25 mouse cellular contexts compared by ENCODE assay signal in the genomic region with DNA sequence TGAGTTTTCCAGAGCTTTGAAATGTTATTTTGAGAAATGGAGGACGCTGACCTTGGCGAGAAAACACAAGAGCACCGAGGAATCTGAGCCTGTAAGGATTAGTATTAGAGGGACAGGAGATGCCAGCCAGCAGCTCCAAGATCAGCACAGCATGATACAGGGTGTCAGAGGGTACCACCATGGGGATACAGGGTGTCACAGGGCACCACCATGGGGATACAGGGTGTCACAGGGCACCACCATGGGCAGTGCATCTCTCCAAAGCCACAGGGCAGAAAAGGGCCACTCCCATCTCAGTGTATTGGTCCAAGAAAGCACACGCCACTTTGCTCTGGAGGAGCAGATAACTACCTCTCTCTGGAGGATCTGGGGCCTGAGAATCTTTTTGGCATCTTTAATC. TPM values are rescaled to one million over a fixed set of nuclear protein-coding genes. Genes with fewer than 3 reads are reported as not detected.
DNase-seq lines count a peak whose midpoint lies in the region; ATAC-seq and TF ChIP-seq lines count a peak whose summit lies in the region.
"Had no signal": no experiment of that assay in that cellular context is flagged by ENCODE, and none has a peak within 500 bp of the region (broad histone marks: within the 10 kb centered on the region; RNA-seq: fewer than 3 reads in every experiment).

No protein-coding gene starts in this region.

- H3K4me3 ChIP-seq in heart, embryonic 11.5 days (ENCODE audit: low read depth, low read length), result no peak overlapping the region
- no peak overlapping the region for H3K4me3 ChIP-seq in heart, postnatal 0 days (ENCODE audit: low read depth, low read length)
- H3K4me3 ChIP-seq: embryonic facial prominence, embryonic 13.5 days; erythroblast, embryonic 14.5 days; forebrain, embryonic 12.5 days; hindbrain, embryonic 13.5 days; liver, embryonic 13.5 days; megakaryocyte, embryonic 14.5 days had no signal

- ATAC-seq in frontal cortex, adult (ENCODE audit: low TSS enrichment), result peak; percentile 33
- ATAC-seq in heart, embryonic 11.5 days (replicated peaks; ENCODE audit: insufficient number of reproducible peaks, low FRiP score, low TSS enrichment), result no peak
- no peak for ATAC-seq in heart, postnatal 0 days (ENCODE audit: insufficient read depth, low read depth)
- ATAC-seq: activated CD4-positive, CD25-positive, alpha-beta regulatory T cell, adult 4 months had no signal

- peak overlapping the region; percentile 19 for H3K4me2 ChIP-seq in heart, embryonic 11.5 days
- no peak overlapping the region for H3K4me2 ChIP-seq in heart, postnatal 0 days (ENCODE audit: low read depth, low read length)
- H3K4me2 ChIP-seq: embryonic facial prominence, embryonic 13.5 days; forebrain, embryonic 12.5 days; hindbrain, embryonic 13.5 days; liver, embryonic 13.5 days had no signal

- WGBS in heart, embryonic 11.5 days (ENCODE audit: insufficient replicate concordance), result 68% methylated on average over 4 of the region's 4 CpGs
- 58% methylated on average over 4 of the region's 4 CpGs for WGBS in heart, postnatal 0 days

- no peaks in the 10 kb centered on the region for H3K36me3 ChIP-seq in heart, embryonic 11.5 days (ENCODE audit: control insufficient read depth, insufficient read depth, low read length)
- H3K36me3 ChIP-seq in heart, postnatal 0 days (replicated peaks; ENCODE audit: control insufficient read depth, insufficient read depth, low read length), result no peaks in the 10 kb centered on the region
- H3K36me3 ChIP-seq: embryonic facial prominence, embryonic 13.5 days; forebrain, embryonic 12.5 days; hindbrain, embryonic 13.5 days; liver, embryonic 13.5 days had no signal

- no peak overlapping the region for H3K9ac ChIP-seq in heart, embryonic 11.5 days (ENCODE audit: low read depth, low read length)
- H3K9ac ChIP-seq in heart, postnatal 0 days (replicated peaks; ENCODE audit: low read depth, low read length), result no peak overlapping the region
- H3K9ac ChIP-seq: embryonic facial prominence, embryonic 13.5 days; forebrain, embryonic 12.5 days; hindbrain, embryonic 13.5 days; liver, embryonic 13.5 days had no signal

- TF ChIP-seq EP300 in heart, postnatal 0 days (IDR thresholded peaks at IDR 0.05; ENCODE audit: low read depth), result no peak

- H3K27ac ChIP-seq in heart, embryonic 11.5 days (ENCODE audit: low read depth, low read length), result peak overlapping the region; percentile 90
- H3K27ac ChIP-seq in heart, postnatal 0 days (ENCODE audit: low read depth), result peak overlapping the region; percentile 34; the same call in 1 of the 2 replicates
- H3K27ac ChIP-seq: embryonic facial prominence, embryonic 13.5 days; forebrain, embryonic 12.5 days; hindbrain, embryonic 13.5 days; liver, embryonic 13.5 days had no signal

- TF ChIP-seq CTCF in heart, postnatal 0 days (IDR thresholded peaks at IDR 0.05; ENCODE audit: low read depth), result no peak

- H3K4me1 ChIP-seq in heart, embryonic 11.5 days (ENCODE audit: control insufficient read depth, insufficient read depth, low read length), result peaks cover 11% of the 10 kb centered on the region
- H3K4me1 ChIP-seq in heart, postnatal 0 days (ENCODE audit: control insufficient read depth, insufficient read depth), result 0 out of 2 replicates have a peak, but pooled peaks cover 6% of the 10 kb centered on the region
- H3K4me1 ChIP-seq: hindbrain, embryonic 13.5 days; liver, embryonic 13.5 days; megakaryocyte, embryonic 14.5 days had no signal

- H3K27me3 ChIP-seq in heart, embryonic 11.5 days (ENCODE audit: control insufficient read depth, insufficient read depth, low read length), result no peaks in the 10 kb centered on the region
- no peaks in the 10 kb centered on the region for H3K27me3 ChIP-seq in heart, postnatal 0 days (ENCODE audit: control insufficient read depth, insufficient read depth, low read length)
- H3K27me3 ChIP-seq: embryonic facial prominence, embryonic 13.5 days; forebrain, embryonic 12.5 days; hindbrain, embryonic 13.5 days; liver, embryonic 13.5 days; megakaryocyte, embryonic 14.5 days had no signal

- H3K9me3 ChIP-seq in heart, embryonic 11.5 days (replicated peaks; ENCODE audit: control insufficient read depth, low read length), result 0 out of 2 replicates have a peak, but pooled peaks cover 2% of the 10 kb centered on the region
- no peaks in the 10 kb centered on the region for H3K9me3 ChIP-seq in heart, postnatal 0 days (replicated peaks; ENCODE audit: control insufficient read depth, low read length)
- H3K9me3 ChIP-seq: embryonic facial prominence, embryonic 13.5 days; forebrain, embryonic 12.5 days; hindbrain, embryonic 13.5 days; liver, embryonic 13.5 days had no signal

- intact Hi-C loops in heart, postnatal 36 days (cut with DNase I), result no loop called here

- DNase-seq in frontal cortex, postnatal 10 days (ENCODE audit: low spot score in 2 of 2), result no peak
- DNase-seq in heart, postnatal 36 days, result no peak
- DNase-seq in heart, postnatal 0 days (ENCODE audit: low spot score), result no peak
- no peak for DNase-seq in heart, adult 18-20 months
- DNase-seq in thymus, postnatal 25 days, result no peak
- DNase-seq: adrenal gland, postnatal 10 days; cerebellum, adult 18-20 months; cerebellum, postnatal 25 days; embryo, embryonic 11 days; heart, adult 11 months; kidney, adult 11 months; kidney, postnatal 4 days; liver, embryonic 13.5 days; lung, adult 2 months; midbrain, embryonic 14.5 days; thymus, postnatal 14 days had no signal

RNA-seq across cellular contexts. Expression of a gene that starts 6.8 kb away (rescaled TPM):
- 71.8 and 75.2 TPM in 2 replicates for polyA plus RNA-seq in heart, embryonic 11.5 days (2014; fragmentation: Nextera tagmentation; extraction: Ambion mirVana)
- total RNA-seq in heart, postnatal 36 days (2021), result 10 to 100 TPM; 13.8 to 15.2 TPM
- total RNA-seq in heart, postnatal 0 days (2014; rRNA removed; ENCODE audit: low replicate concordance), result 38.7 and 43.7 TPM in 2 replicates
- polyA plus RNA-seq in heart, postnatal 0 days (2015; fragmentation: Nextera tagmentation; extraction: Ambion mirVana), result 50.5 and 54.6 TPM in 2 replicates
- 10 to 100 TPM; 14.3 to 19.7 TPM for total RNA-seq in heart, adult 18-20 months (2021)
- polyA plus RNA-seq: activated CD4-positive, CD25-positive, alpha-beta regulatory T cell, adult 4 months; erythroblast, embryonic 14.5 days; hindbrain, embryonic 13.5 days; stomach, embryonic 14.5 days had no signal

RNA-seq across cellular contexts. Expression of a gene that starts 38.3 kb away (rescaled TPM):
- 21.6 and 23.1 TPM in 2 replicates for polyA plus RNA-seq in heart, embryonic 11.5 days (2014; fragmentation: Nextera tagmentation; extraction: Ambion mirVana)
- 10 to 100 TPM; 21.4 to 21.8 TPM for total RNA-seq in heart, postnatal 36 days (2021)
- 32.4 and 50.9 TPM in 2 replicates for total RNA-seq in heart, postnatal 0 days (2014; rRNA removed; ENCODE audit: low replicate concordance)
- 9.2 and 9.8 TPM in 2 replicates for polyA plus RNA-seq in heart, postnatal 0 days (2015; fragmentation: Nextera tagmentation; extraction: Ambion mirVana)
- 10 to 100 TPM; 20.2 to 20.4 TPM for total RNA-seq in heart, adult 18-20 months (2021)
